ENCODE assay signal across 10 mouse cellular contexts in the genomic region with DNA sequence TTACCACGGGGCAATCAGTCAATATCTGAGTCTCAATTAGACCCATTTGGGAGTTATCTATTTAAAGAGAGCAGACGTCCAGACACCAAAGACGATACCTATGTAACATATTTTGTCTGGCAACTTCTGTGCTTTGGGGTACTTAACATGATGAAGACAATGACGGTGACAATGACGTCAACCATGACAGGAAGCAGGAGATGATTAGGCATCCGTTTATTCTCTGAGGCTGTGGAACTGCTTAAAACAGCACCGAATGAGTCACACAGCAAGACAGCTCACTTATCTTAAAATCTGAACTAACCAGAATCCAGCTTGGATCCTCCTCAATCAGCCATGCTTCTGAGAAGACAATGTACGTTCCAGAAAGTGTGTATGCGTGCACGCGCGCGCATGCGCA. TPM values are rescaled to one million over a fixed set of nuclear protein-coding genes. Genes with fewer than 3 reads are reported as not detected.
DNase-seq lines count a peak whose midpoint lies in the region; ATAC-seq lines count a peak whose summit lies in the region.
"Had no signal": no experiment of that assay in that cellular context is flagged by ENCODE, and none has a peak within 500 bp of the region (broad histone marks: within the 10 kb centered on the region; RNA-seq: fewer than 3 reads in every experiment).

No protein-coding gene starts in this region.

- DNase-seq in adrenal gland, adult 8-10 months: peak; percentile 33
- no peak for DNase-seq in adrenal gland, postnatal 4 days (ENCODE audit: low spot score in 2 of 2)
- DNase-seq in 416B (ENCODE audit: low read depth): peak; percentile 95
- no peak for DNase-seq in cerebellum, adult 18-20 months
- no peak for DNase-seq in ovary, postnatal 14 days (ENCODE audit: low spot score)

- no peaks in the 10 kb centered on the region for H3K36me3 ChIP-seq in intestine, embryonic 16.5 days (ENCODE audit: control insufficient read depth, insufficient read depth, low read length)
- H3K36me3 ChIP-seq in intestine, embryonic 15.5 days: no peaks in the 10 kb centered on the region
- H3K36me3 ChIP-seq in heart, embryonic 15.5 days: peaks cover 3% of the 10 kb centered on the region; the same call in 1 of the 2 replicates
- H3K36me3 ChIP-seq: hindbrain, embryonic 12.5 days had no signal

- no peak overlapping the region for H3K4me3 ChIP-seq in intestine, embryonic 16.5 days (ENCODE audit: low read length)
- no peak overlapping the region for H3K4me3 ChIP-seq in intestine, embryonic 15.5 days (replicated peaks)
- H3K4me3 ChIP-seq in heart, embryonic 15.5 days: no peak overlapping the region
- H3K4me3 ChIP-seq: hindbrain, embryonic 12.5 days had no signal

- 74% methylated on average over 14 of the region's 14 CpGs for WGBS in intestine, embryonic 16.5 days
- 72% methylated on average over 14 of the region's 14 CpGs for WGBS in intestine, embryonic 15.5 days
- 62% methylated on average over 14 of the region's 14 CpGs for WGBS in heart, embryonic 15.5 days

- H3K9ac ChIP-seq in intestine, embryonic 16.5 days (ENCODE audit: low read depth, low read length): no peak overlapping the region
- H3K9ac ChIP-seq in intestine, embryonic 15.5 days: no peak overlapping the region
- no peak overlapping the region for H3K9ac ChIP-seq in heart, embryonic 15.5 days

- ATAC-seq in intestine, embryonic 16.5 days: no peak
- no peak for ATAC-seq in intestine, embryonic 15.5 days
- no peak for ATAC-seq in heart, embryonic 15.5 days (replicated peaks; ENCODE audit: insufficient number of reproducible peaks, insufficient read depth, low FRiP score, low read depth)
- ATAC-seq: midbrain, embryonic 13.5 days had no signal

- no peaks in the 10 kb centered on the region for H3K9me3 ChIP-seq in intestine, embryonic 16.5 days (ENCODE audit: control insufficient read depth, low read length)
- no peaks in the 10 kb centered on the region for H3K9me3 ChIP-seq in intestine, embryonic 15.5 days
- H3K9me3 ChIP-seq in heart, embryonic 15.5 days (replicated peaks): no peaks in the 10 kb centered on the region
- H3K9me3 ChIP-seq: hindbrain, embryonic 12.5 days; midbrain, embryonic 13.5 days had no signal

- peaks cover 27% of the 10 kb centered on the region for H3K4me1 ChIP-seq in intestine, embryonic 16.5 days (ENCODE audit: control insufficient read depth, insufficient read depth, low read length)
- H3K4me1 ChIP-seq in intestine, embryonic 15.5 days (replicated peaks): peaks cover 42% of the 10 kb centered on the region
- H3K4me1 ChIP-seq in heart, embryonic 15.5 days (replicated peaks): peaks cover 41% of the 10 kb centered on the region

- H3K4me2 ChIP-seq in intestine, embryonic 16.5 days (ENCODE audit: low read depth, low read length): no peak overlapping the region
- H3K4me2 ChIP-seq in intestine, embryonic 15.5 days (replicated peaks): no peak overlapping the region
- H3K4me2 ChIP-seq in heart, embryonic 15.5 days: no peak overlapping the region

- peak overlapping the region; percentile 92; the same call in 1 of the 2 replicates for H3K27ac ChIP-seq in intestine, embryonic 16.5 days (ENCODE audit: low read length)
- H3K27ac ChIP-seq in intestine, embryonic 15.5 days: no peak overlapping the region
- H3K27ac ChIP-seq in heart, embryonic 15.5 days: peak overlapping the region; percentile 93; the same call in 1 of the 2 replicates

- no peaks in the 10 kb centered on the region for H3K27me3 ChIP-seq in intestine, embryonic 16.5 days (replicated peaks; ENCODE audit: control insufficient read depth, insufficient read depth, low read length)
- H3K27me3 ChIP-seq in intestine, embryonic 15.5 days (replicated peaks): no peaks in the 10 kb centered on the region
- H3K27me3 ChIP-seq in heart, embryonic 15.5 days: no peaks in the 10 kb centered on the region
- H3K27me3 ChIP-seq: hindbrain, embryonic 12.5 days; midbrain, embryonic 13.5 days had no signal

RNA-seq across cellular contexts. Expression of gene Maml3, which starts 56.8 kb away (rescaled TPM):
- 10 to 100 TPM in 2 of 4 experiments, 1 to 10 TPM in 2; 6.2 to 15.8 (median 10.0) TPM for total RNA-seq in adrenal gland, adult 8-10 months (2022)
- 10 to 100 TPM; 19.6 to 20.9 TPM for total RNA-seq in adrenal gland, postnatal 4 days (2021)
- polyA plus RNA-seq in intestine, embryonic 16.5 days (2015; fragmentation: Nextera tagmentation; extraction: Ambion mirVana): 3.6 and 4.0 TPM in 2 replicates
- polyA plus RNA-seq in intestine, embryonic 15.5 days (2015; fragmentation: Nextera tagmentation; extraction: Ambion mirVana): 4.1 and 4.9 TPM in 2 replicates
- polyA plus RNA-seq in heart, embryonic 15.5 days (2015; fragmentation: Nextera tagmentation; extraction: Ambion mirVana): 1.9 and 2.9 TPM in 2 replicates

Comparison
In these comparisons a context has a peak if more than half of its experiments do, and no peak if none do; other contexts are left out.
1. DNase-seq: peak in adrenal gland, adult 8-10 months (single experiment) and 416B (single experiment); none in adrenal gland, postnatal 4 days (0 of 2), cerebellum, adult 18-20 months (0 of 2) and ovary, postnatal 14 days (single experiment).